Mouse (Mus musculus) bone marrow macrophage, adult 2 months (primary cell): ENCODE measurements around the gene 1700011L22Rik.

Experiments
- CTCF ChIP-seq: IDR thresholded peaks from 2 replicates; pipeline ENCODE4 v1.5.1; 2012; ENCODE audit warnings: low read depth, mild to moderate bottlenecking, low read length, moderate library complexity
- POLR2A ChIP-seq: IDR thresholded peaks from 2 replicates; pipeline ENCODE4 v1.6.1; 2012; ENCODE audit warnings: mild to moderate bottlenecking, low read depth, low read length, borderline replicate concordance

DNA sequence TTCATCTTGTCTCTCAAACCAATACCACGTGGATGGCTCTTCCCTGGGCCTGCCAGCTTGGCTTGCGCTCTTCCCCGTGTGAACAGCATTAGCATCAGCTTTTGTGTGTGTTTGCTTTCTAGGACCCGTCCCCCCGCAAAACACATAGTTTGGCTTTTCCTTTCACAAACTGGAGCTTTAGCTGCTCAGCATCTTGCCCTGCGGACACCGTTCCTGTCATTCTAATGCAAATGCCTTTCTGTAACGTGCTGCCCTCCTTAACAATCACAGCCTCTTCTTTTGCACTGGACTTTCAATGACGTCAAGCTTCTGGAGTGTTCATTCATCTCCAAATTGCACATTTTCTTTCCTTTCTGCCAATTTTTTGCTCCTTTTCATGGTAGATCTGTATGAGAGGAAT lies 24.0 kb downstream of the 1700011L22Rik start:
- TF ChIP-seq CTCF: no peak
- no peak for TF ChIP-seq POLR2A
